Mouse (Mus musculus) testis, adult 2 months (tissue): ENCODE data around the gene Selenop. TPM values are rescaled to one million over a fixed set of nuclear protein-coding genes. Genes with fewer than 3 reads are reported as not detected.

Experiments used
- H3K27ac ChIP-seq: fragments of 200-500 bp; 2 replicates; pipeline ENCODE4 v1.5.1; 2012; ENCODE audit warnings: low read depth, low read length; ENCODE audit not compliant: control insufficient read depth, insufficient read depth
- H3K27me3 ChIP-seq: fragments of 200-500 bp; 2 replicates; pipeline ENCODE4 v1.6.1; 2012; ENCODE audit warnings: mild to moderate bottlenecking, low read length, moderate library complexity; ENCODE audit not compliant: control insufficient read depth, insufficient read depth
- H3K36me3 ChIP-seq: fragments of 200-500 bp; 2 replicates; pipeline ENCODE4 v1.6.1; 2012; ENCODE audit warnings: mild to moderate bottlenecking, low read length; ENCODE audit not compliant: control insufficient read depth, insufficient read depth
- H3K4me1 ChIP-seq: fragments of 200-500 bp; 2 replicates; pipeline ENCODE4 v1.6.1; 2012; ENCODE audit warnings: low read length; ENCODE audit not compliant: control insufficient read depth, insufficient read depth
- H3K4me3 ChIP-seq: fragments of 200-500 bp; 2 replicates; pipeline ENCODE4 v1.5.1; 2012; ENCODE audit warnings: low read depth, mild to moderate bottlenecking, low read length, moderate library complexity, mixed read lengths; ENCODE audit not compliant: control insufficient read depth
- CTCF ChIP-seq: fragments of 200-500 bp; IDR thresholded peaks from 2 replicates; pipeline ENCODE4 v1.5.1; 2012; ENCODE audit warnings: low read depth, mild to moderate bottlenecking, inconsistent platforms, low read length, moderate library complexity; ENCODE audit not compliant: control insufficient read depth, insufficient read depth, insufficient replicate concordance
- POLR2A ChIP-seq: fragments of 200-500 bp; IDR thresholded peaks from 2 replicates; pipeline ENCODE4 v1.6.1; 2012; ENCODE audit warnings: low read depth, mild to moderate bottlenecking, inconsistent platforms, low read length, moderate library complexity; ENCODE audit not compliant: control insufficient read depth
- polyA plus RNA-seq: library from polyadenylated mRNA; depleted of rRNA; stranded (reverse); fragments of >200 nt; gene quantifications from 2 replicates; pipeline ENCODE4 v1.2.3, GENCODE M21; 2012; rRNA removed

Gene Selenop
- polyA plus RNA-seq, 1 experiment, result 22.4 TPM

DNA sequence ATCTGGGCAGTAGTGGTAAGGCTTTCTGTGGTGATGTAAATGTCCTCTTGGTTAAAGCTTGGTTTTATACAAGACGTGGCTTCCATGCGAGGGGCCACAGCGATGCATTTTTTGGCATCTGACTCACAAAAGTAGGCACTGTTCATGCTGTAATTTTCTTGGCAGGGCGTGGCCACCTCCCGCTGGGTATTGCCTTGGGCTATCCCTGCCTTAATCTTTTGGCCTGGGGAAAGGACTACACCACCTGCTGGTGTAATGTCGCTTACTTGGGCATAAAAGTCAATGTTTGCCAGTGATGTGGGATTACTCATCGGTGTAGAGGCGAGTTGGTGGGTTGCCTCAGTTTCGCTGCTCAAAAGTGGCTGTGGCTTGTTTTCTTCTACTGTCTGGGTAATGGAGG is 51.6 kb downstream of the Selenop start:
- TF ChIP-seq POLR2A, result no peak
- TF ChIP-seq CTCF, result no peak
- H3K27me3 ChIP-seq, result no peaks in the 10 kb centered on the region
- no peaks in the 10 kb centered on the region for H3K4me1 ChIP-seq
- no peaks in the 10 kb centered on the region for H3K36me3 ChIP-seq
- H3K27ac ChIP-seq, result no peak overlapping the region
- H3K4me3 ChIP-seq, result no peak overlapping the region

DNA sequence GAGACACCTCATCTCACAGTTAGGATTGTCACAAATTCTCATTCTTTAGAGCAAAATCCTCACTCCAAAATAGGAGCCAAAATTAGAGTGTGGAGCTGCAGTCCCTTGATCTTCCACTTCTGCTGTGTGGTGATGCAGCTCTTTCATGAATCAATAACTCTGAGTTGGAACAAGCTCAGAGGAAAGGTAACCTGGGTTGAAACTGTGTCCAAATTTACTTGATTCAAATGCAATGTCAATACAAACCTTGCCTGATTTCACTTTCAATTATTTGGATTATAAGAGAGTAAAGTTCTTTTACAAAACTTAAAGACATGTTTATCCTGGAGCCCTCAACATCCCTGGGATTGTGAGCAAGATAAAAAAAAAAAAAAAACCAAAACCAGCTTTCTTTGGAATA is 54.7 kb downstream of the Selenop start:
- Histone ChIP-seq H3K4me3 (no peak overlapping the region), H3K36me3 (no peaks in the 10 kb centered on the region), H3K27ac (no peak overlapping the region), H3K27me3 (no peaks in the 10 kb centered on the region), H3K4me1 (no peaks in the 10 kb centered on the region)
- no peak for TF ChIP-seq CTCF
- TF ChIP-seq POLR2A, result no peak

Other genes with a start within 250 kb of the Selenop start
- gene Ccdc152, start 35.0 kb downstream of the Selenop start, polyA plus RNA-seq, result 0.70 and 0.77 TPM in 2 replicates